Mouse (Mus musculus): ENCODE measurements around the gene Batf. TPM values are rescaled to one million over a fixed set of nuclear protein-coding genes. Genes with fewer than 3 reads are reported as not detected.
A peak's percentile ranks its signal among the peaks of the same experiment; 100 is the strongest.

Batf gene
- polyA plus RNA-seq, 1 experiment = 4.9 TPM

DNA sequence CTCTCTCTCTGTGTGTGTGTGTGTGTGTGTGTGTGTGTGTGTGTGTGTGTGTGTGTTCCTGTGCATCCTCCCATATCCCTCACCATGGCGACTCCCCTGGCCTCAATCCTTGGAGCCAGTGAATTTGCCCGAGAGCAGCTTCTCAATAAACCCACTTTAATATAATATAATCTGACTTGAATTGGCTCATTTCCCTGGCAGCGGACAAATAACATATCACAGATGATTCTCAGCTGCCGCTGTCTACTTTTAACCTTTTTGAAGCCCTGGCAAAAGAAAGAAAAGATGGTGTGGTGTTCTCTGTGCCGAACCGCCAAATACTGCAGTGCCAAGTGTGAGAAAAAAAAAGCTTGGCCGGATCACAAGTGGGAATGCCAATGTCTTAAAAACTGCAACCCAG, 41.7 kb downstream of the Batf start:
- DNase-seq (ENCODE audit: low spot score) = no peak

DNA sequence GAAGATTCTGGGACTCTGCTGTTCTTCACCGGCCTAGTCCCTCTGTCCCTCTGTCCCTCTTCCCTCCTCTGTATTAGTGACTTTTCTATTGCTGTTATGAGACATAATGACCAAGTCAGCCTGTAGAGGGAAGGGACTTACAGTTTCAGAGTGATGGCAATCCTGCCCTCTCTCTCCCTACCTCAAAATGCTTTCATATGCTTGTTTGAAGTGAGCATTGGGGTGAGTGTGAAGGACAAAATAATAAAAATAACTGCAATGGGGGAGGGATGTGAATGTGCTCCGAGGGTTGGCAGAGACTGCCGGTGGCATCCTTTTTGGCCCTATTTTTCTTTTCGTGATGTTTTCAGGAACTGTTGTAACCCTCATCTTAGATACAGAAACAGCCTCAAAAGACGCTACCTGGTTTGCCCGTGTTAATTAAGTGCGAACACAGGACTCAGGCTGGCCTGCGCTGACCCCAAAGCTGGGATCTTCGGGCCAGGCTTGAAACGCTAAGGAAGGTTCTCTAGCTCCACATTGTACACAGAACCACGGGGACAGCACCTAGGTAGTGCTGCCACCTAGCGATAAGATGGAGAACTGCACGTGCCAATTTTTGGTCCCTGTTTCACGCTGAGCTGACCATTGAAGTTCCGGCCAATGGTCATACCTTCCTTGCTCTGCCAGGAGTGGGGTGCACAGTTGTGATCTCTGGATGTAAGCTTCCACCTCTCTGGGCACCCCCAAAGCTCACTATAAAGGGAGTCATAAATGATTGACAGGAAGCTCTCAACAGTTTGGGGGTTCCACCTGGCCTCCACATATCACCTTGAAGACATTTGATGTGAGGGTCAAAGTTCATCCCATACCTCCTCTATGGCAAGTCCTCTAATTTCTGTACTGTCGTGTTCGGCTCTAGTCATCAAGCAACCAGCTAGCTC, 42.8 kb downstream of the Batf start:
- peak; percentile 36 for DNase-seq (ENCODE audit: low spot score)

DNA sequence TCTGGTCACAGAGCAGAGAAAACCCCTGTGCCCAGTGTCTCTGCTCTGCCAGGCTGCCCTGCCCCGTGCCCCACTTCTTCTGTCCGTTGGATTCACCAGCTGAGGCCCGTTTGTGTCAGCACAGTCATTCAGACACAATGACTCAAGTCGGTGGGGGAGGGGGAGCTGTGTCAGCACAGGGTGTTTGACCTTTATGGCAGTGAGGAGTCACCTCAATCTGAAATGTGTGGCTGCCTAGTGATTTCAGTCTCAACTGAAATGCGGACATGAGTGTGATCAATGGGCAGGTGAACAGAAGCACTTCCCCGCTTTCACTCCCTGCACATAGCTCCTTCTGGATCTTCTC, 43.4 kb downstream of the Batf start:
- no peak for DNase-seq (ENCODE audit: low spot score)

DNA sequence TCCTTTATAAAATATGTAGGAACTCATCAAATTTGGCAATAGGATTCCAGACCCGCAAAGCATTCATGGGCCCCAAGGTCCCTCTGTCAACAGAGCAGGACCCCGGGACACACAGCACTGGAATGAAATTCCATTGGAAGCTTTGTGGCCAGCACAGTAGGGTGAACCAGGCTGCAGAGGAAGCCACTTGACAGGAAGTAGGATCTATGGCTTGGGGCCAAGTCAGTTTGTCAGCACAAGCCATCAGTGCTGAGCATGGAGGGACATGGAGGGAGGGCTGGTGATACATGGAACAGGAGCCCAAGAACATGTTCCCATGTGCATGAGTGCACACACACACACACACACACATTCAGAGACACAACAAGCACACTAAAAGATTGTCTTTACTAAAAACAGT, 49.7 kb downstream of the Batf start:
- no peak for DNase-seq (ENCODE audit: low spot score)

DNA sequence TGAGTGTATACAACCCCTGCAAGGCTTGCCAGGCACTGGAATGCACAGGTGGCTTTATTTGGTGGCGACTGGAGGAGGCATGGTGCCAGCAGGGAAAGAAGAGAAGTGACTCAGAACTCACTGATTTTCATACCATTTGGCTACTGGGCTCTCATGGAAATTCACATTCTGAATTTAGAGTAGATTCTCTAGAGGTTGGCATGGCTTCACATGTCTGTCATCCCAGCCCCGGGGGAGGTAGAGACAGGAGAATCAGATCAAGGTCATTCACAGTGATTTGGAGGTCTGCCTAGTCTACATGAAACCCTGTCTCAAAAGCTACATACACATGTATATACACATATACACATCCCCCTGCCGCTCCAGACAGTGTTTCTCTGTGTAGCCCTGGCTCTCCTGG, 50.5 kb downstream of the Batf start:
- no peak for DNase-seq (ENCODE audit: low spot score)

DNA sequence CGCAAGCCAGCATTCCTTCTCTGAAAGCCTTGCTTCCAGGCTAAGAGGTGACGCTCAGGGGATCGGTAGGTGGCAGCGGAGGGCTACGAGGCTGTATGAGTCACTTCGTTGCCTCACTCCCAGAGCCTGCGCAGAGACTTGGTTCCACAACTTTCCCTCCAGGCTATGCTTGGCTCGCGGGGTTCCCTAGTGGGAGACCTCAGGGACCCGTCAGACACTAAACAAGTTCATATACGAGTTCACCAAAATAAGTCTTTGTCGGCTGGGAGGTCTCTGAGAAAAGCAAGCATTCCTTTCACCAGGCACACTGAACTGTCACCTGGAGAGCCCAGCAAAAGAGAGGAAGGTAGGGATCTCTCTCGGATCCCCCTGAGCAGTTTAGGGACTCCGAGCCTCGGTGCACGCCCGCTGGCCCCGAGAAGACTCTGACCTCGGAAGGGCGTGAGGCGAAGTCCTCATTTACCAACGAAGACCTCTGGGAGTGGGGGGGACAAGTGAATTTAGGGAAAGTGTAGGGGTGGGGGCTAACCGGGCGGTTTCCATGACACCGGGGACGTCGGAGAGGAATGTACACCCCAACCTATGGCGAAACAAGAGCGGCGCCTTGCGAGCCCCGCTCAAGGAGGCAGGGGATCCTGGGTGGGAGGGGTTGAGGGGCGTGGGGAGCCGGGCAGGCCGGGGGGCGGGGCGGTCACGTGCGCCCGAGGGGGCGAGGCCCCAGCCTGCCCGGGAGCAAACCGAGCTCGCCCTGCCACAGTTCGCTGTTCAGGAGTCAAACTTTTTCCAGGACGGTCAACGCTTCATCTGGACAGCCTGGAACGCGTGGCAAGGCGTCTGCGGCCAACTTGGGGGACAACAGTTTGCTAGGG, 59.6 kb downstream of the Batf start, which contains the start of gene Flvcr2:
Gene Flvcr2, plus strand, starts transcription at position 713 of the 869 bp plus-strand sequence.
- peak; percentile 69 for DNase-seq (ENCODE audit: low spot score)

DNA sequence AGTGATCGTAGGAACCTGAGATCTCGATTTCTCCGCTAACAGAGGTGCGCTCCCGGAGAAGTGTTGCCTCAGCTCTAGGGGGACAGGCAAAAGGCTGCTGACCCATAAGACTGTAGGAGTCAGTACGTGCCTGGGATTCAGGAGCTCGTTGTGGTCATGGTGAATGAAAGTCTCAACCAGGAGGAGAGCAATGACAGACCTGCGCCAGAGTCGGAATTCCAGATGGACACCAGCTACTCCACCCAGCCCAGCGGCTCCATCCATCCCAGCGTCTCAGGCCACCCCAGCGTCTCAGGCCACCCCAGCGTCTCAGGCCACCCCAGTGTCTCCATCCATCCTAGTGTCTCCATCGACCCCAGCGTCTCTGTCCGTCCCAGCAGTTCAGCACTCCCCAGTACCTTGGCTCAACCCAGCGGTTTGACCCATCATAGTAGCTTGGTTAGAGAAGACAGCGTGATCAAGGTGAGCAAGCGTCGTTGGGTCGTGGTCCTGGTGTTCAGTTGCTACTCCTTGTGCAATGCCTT, 60.3 kb downstream of the Batf start:
- no peak for DNase-seq (ENCODE audit: low spot score)

DNA sequence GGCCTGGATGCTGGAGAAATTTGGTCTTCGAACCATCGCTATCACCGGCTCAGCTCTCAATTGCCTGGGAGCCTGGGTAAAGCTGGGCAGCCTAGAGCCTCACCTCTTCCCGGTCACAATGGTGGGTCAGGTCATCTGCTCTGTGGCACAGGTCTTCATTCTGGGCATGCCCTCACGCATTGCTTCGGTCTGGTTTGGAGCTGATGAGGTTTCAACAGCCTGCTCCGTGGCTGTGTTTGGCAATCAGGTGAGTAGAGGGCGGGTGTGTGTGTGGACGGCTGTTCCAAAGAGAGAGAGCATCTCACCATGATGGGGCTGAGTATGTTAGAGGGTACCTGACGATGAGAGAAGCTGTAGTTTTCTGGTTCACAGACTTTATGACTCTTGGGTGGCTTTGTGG, 60.9 kb downstream of the Batf start:
- no peak for DNase-seq (ENCODE audit: low spot score)

DNA sequence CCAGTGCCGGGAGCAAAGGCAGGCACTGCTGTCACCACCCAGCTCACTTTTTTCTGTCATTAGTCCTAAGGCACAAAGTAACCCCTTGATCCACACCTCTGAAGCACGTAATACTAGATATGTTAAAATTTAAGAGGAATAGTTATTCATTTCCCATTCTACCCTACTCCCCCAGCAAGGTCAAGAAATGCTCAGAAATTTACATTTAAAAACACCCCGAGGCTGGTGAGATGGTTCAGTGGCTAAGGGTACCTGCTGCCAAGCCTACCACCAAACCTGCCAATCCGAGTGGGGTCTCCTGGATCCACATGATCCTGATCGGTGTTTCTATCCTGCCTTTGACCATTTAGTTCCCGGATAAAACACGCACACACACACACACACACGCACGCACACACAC, 63.4 kb downstream of the Batf start:
- no peak for DNase-seq (ENCODE audit: low spot score)

DNA sequence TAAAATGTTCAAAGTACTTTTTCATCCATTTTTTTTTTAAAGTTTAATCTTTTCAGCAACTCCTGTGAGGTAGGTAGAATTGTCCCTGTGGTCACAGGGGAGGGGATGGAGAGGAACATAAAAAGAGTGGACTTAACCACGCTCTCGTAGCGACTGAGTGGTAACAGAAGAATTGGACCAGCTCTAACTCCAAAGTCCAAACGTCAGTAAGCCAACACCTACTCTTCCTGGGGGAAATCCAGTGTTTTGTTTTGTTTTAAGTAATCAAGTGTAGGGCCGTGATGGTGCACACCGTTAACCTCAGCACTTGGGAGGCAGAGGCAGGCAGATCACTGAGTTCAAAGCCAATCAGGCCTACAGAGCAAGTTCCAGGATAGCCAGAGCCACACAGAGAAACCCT, 65.6 kb downstream of the Batf start:
- no peak for DNase-seq (ENCODE audit: low spot score)

DNA sequence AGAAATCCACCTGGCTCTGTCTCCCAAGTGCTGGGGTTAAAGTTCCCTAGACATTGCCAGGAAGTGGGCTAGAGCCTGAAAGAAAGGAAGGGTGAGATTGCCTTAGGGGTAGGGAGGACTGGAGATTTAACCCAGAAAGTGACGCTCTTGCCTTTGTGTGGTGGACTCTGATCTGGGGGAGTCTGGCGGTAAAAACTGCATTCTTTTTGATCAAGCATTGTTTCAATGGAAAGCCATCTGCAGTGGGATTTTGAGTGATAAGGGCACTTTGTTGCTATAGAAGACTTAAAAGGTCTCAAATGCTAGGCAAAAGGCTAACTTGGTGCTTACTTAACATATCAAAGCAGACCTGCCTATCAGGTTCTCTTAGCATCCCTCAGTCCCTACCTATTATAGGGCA, 66.8 kb downstream of the Batf start:
- DNase-seq (ENCODE audit: low spot score) = no peak

DNA sequence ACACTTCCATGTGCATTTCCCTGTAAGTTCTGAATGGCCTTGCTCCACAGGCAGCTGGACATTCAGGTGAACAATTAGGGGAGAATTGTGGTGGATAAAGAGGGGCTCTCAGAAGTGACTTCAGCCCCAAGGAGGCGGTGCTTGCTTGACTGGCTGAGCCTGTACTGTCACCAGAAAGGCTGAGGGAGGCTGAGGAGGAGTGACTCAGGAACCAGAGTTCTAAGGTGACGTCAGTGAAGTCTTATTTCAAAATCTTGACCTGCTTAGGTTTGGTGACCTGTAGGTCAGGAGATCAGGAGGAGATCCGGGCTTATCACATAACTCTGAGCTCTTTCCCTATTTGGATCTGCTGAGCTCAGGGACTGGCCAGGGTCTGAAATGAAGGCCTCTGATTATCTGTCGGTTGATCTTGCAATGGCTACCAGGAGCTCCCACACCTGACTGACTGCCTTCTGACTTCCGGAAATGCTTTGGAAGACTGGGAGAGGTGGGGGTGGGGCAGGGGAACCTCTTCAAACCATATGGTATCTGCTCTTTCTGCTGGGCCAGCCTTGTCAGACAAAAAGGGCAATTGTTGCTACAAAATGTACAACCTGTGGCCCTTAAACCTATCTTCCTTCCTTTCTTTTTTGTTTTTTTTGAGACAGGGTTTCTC, 68.3 kb downstream of the Batf start:
- no peak for DNase-seq (ENCODE audit: low spot score)

DNA sequence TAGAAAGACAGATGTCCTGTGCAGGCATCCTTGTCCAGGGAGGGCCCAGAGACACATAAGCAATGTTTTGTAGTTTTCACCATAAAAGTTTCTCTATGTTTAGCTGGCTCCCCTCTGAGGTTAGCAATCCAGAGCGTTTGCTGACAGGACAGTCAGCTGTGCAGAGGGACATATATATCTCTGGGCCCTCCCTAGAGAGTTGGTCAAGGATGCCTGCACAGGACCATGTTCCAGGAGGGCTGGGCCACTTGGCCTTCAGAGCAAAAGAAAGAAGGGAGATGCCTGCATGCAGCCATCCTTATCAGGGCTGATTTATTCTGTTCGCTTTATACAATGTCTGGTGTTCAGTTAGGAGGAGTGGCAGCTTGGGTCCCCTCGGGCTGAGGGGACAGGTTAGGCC, 70.0 kb downstream of the Batf start:
- DNase-seq (ENCODE audit: low spot score) = no peak

DNA sequence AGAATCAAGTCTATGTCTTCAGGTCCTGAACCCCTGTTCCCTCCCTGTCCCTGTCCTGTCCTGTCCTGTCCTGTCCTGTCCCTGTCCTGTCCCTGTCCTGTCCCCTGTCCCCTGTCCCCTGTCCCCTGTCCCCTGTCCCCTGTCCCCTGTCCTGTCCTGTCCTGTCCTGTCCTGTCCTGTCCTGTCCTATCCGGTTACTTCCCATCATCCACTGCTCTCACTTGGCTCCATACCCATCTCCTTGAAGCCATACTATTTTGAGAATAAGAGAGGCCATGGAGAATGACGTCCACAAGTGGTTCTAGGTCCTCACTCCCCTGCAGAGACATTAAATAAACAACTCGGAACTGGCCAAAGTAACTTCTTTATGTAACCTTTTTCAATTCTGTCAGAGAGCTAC, 70.6 kb downstream of the Batf start:
- no peak for DNase-seq (ENCODE audit: low spot score)

Other genes starting within 250 kb of the Batf start
- gene Fos, start 212.8 kb upstream of the Batf start, polyA plus RNA-seq (2012; rRNA removed) = 28.5 and 37.0 TPM in 2 replicates
- 20.3 and 27.1 TPM in 2 replicates for gene Jdp2, start 87.6 kb upstream of the Batf start, polyA plus RNA-seq (2012; rRNA removed)
- 5.9 and 6.0 TPM in 2 replicates for gene Flvcr2, start 59.9 kb downstream of the Batf start, polyA plus RNA-seq (2012; rRNA removed)
- gene Erg28, start 137.9 kb downstream of the Batf start, polyA plus RNA-seq (2012; rRNA removed) = 44.2 and 60.2 TPM in 2 replicates
- gene Ttll5, start 138.0 kb downstream of the Batf start, polyA plus RNA-seq (2012; rRNA removed) = 7.3 and 9.3 TPM in 2 replicates

Data from urinary bladder, adult 2 months (tissue).